Mouse (Mus musculus): ENCODE data around the gene Gm48551. TPM values are rescaled to one million over a fixed set of nuclear protein-coding genes. Genes with fewer than 3 reads are reported as not detected.

Gene Gm48551
- polyA plus RNA-seq, 1 experiment, result 3.8 TPM

GRCm38 (mm10) chr10:81418216-81419070 is 34.2 kb downstream of the Gm48551 start:
- DNase-seq (ENCODE audit: low spot score), result no peak

GRCm38 (mm10) chr10:81419111-81419928 is 35.1 kb downstream of the Gm48551 start:
- peak; percentile 19 for DNase-seq (ENCODE audit: low spot score)

DNA sequence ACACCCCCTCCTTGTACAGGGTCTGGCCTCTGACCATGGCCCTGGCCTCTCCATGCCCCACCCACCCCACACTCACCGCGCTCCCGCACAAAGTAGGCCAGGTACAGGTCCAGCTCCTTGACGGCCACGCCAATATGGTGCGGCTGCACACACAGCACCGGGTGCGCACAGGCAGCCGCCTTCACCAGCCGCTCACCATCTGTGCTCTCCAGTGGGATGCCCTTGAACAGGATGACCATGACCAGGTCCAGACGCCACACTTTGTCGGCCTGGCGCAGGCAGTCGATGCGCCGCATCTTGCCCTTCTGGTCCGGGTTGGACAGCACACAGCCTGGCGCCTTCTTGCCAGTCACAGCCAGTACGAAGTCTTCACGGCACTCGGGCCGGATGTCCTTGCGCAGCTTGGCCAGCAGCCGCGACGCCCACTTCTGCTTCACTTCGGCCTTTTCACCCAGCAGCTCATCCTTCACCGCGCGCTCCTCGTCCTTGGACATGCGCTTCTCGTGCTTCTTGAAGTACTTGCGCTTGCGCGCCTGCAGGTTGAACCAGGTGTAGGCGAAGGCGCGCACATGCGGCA is 36.0 kb downstream of the Gm48551 start:
- DNase-seq (ENCODE audit: low spot score), result peak; percentile 18

DNA sequence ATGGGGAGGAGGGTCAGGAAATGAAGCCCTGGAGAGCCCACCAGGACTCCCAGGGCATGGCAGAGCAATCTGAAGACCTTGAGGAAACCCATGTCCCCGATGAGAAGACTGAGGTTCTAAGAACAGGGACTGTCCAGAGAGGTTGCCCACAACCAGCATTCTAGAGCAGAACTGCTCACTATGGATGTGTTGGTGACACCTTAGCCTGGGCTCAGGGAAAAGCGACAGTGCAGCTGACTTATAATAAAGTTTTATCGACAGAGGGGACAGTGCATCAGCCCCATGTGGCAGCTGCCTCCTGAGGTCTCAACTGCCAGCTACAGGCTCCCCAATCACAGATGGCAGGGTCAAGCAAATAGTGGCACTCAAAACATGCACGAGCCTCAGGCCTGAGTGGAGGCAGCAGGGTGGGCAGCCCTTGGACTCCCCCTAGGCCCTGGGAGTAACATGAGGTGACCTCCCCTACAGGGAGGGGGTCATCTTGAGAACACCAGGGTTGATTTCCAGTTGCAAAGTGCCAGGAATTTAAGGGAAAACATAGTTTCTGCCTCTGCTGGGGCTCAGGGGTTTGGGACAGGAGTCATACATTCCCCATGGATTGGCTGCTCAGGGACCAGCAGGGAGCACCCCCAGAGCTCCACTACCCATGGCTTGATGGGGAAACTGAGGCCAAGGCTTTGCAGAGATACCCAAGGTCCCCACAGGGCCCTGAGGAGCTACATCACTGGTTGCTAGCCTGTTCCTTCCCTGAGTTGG is 37.0 kb downstream of the Gm48551 start:
- peak; percentile 13 for DNase-seq (ENCODE audit: low spot score)

DNA sequence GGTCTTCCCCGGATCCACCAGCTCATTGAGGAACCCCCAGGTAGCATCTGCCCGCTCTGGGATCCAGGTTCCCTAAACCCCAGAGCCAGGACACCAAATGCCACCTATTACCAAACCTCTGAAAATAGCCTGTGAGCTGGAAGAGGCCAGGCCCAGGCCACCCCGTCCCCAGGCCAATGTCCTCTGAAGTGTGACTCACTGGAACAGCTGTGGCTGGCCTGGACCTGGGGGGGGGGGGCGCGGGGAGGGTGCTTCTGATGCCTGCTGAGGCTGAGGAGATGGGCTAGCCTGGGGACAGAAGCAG is 37.5 kb downstream of the Gm48551 start:
- peak; percentile 19 for DNase-seq (ENCODE audit: low spot score)

DNA sequence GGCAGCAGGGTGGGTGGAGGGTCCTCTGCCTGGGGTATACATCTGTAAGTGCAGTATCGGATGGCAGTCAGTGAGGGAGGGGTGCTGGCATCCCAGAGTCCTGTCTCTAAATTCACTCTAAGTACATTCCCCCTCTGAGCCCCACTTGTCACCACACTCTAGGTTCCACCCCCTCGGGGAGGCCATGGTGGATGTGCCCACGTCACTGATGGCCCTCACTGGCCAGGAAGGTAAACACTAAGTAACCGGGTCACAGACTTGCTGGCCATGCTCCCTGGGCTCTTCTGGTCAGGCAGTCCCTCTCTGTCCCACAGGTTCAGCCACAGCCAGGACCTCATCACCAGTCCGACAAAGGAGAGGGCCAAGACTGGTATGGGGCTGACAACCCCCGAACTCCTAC is 37.9 kb downstream of the Gm48551 start:
- no peak for DNase-seq (ENCODE audit: low spot score)

DNA sequence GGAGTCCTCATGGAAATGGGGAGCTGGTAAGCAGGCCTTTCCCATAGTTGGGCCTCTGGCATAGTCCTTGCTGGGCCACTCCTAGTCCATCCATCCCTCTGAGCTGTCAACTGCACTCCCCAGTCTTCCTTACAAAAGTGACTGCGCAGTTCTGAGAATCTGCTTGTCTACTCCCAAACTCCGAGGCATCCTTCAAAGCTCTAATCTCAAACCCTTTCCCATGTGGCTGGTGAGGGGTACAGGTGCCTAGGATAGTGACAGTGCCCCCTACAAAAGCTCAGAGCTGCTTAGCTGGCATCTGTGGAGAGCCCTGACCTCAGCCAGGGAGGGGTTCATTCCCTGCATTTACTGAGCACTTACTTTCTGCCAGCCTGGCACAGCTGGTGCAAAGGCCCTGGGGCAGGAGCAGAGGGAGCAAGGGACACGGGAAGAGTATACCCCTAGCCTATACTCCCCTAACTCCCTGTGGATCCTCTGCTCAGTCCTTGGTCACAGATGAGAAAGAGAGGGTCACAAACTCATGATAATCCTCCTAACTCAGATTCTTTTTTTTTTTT is 38.5 kb downstream of the Gm48551 start:
- DNase-seq (ENCODE audit: low spot score), result peak; percentile 18

GRCm38 (mm10) chr10:81423476-81424245 is 39.4 kb downstream of the Gm48551 start:
- peak; percentile 17 for DNase-seq (ENCODE audit: low spot score)

DNA sequence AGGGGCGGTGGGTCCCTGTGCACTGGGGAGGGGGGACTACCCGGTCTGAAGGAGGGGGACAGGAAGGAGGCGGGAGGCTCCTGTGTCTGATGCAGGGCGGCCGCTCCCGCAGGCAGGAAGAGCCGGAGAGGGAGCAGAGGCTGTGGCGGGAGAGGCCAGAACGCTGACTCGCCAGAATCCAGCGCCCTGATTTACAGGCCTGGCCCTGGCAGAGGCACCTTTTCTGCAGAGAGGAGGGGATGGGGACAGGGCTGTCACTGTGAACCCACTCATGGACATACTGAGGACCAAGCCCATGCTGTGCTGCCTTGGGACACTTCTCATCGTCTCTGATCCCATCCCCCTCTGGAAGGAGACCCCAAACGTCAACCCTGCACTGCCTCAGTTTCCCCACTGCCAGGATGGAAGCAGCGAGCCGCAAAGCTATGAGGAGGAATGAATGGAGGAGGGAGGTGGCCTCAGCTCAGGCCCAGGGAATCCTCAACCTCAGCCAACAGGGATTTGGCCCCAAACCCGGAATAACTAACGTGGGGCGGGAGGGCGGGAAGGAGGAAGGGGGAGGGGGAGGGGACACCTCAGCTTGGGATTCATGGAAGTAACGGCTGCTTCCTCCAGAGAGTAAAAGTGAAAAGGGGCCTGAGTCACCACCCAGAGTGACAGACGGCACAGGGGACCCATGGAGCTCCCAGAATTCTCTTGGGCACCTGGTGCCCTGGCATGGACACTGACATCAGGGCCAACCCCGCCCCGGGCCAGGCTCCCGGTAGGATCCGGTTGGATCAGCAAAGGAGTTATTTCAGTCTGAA is 40.2 kb downstream of the Gm48551 start:
- peak; percentile 31 for DNase-seq (ENCODE audit: low spot score)

GRCm38 (mm10) chr10:81425236-81425850 is 41.1 kb downstream of the Gm48551 start:
- DNase-seq (ENCODE audit: low spot score), result peak; percentile 41

- DNase-seq (ENCODE audit: low spot score), result peak; percentile 23
Measured at GRCm38 (mm10) chr10:81426081-81426671, 41.9 kb downstream of the Gm48551 start.

DNA sequence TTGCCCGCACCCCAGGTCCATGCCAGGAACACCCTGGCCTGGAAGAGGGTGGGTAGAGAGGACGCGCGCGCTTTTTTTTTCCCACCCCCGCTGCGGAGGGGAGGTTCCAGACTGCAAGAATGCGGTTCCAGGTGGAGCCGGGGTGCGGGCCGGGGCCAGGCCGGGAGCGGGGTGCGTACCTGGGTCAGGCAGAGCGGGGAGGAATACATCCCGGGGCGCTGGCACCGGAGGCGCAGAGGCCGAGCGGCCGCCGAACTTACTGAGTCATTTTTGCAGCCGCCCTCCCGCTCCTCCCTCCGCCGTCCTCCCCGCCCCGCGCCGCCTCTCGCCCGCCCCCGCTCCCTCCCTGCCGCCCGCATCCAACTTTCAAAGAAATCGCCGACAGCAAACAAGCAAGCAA is 42.6 kb downstream of the Gm48551 start:
- DNase-seq (ENCODE audit: low spot score), result peak; percentile 62

GRCm38 (mm10) chr10:81427327-81427726 is 43.1 kb downstream of the Gm48551 start:
- no peak for DNase-seq (ENCODE audit: low spot score)

- DNase-seq (ENCODE audit: low spot score), result no peak
Measured at GRCm38 (mm10) chr10:81427804-81428506, 43.7 kb downstream of the Gm48551 start.

GRCm38 (mm10) chr10:81428507-81428870 is 44.2 kb downstream of the Gm48551 start:
- no peak for DNase-seq (ENCODE audit: low spot score)

DNA sequence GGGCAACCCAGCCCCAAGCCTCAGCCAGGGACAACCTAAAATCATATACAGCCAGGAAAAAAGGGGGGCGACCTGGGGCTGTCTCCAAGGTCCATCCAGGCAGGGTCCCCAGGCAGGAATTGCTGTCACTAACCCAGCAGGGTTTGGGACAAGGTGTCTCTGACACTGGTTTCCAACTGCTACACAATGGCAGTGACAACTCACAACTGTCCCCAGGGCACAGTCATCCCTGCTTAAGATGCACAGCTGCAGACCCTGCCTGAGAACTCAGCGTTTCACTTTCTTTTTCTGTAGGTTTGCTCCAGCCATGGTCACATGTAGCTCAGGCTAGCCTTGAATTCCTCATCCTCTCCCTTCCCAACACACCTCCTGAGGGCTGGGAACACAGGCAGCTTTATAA is 44.8 kb downstream of the Gm48551 start:
- peak; percentile 22 for DNase-seq (ENCODE audit: low spot score)

GRCm38 (mm10) chr10:81429605-81430061 is 45.4 kb downstream of the Gm48551 start:
- DNase-seq (ENCODE audit: low spot score), result peak; percentile 54

- DNase-seq (ENCODE audit: low spot score), result peak; percentile 74
Measured at GRCm38 (mm10) chr10:81430141-81430830, 46.0 kb downstream of the Gm48551 start.
